Mouse (Mus musculus) stomach, embryonic 16.5 days (tissue): ENCODE results near the gene Tnnc1. TPM values are rescaled to one million over a fixed set of nuclear protein-coding genes. Genes with fewer than 3 reads are reported as not detected.
A peak's percentile ranks its signal among the peaks of the same experiment; 100 is the strongest.

Experiments
- ATAC-seq: fragments of 200-750 bp; cut with Nextera tagmentation; 2 replicates; pipeline ENCODE4 v1.8.0; 2017; ENCODE audit warnings: moderate number of reproducible peaks, moderate TSS enrichment; ENCODE audit not compliant: insufficient read depth, low FRiP score
- H3K27ac ChIP-seq: fragments of 300-500 bp; sonication (generic); 2 replicates; pipeline ENCODE4 v1.5.1; 2014; ENCODE audit warnings: low read length
- H3K27me3 ChIP-seq: fragments of 300-500 bp; sonication (generic); 2 replicates; pipeline ENCODE4 v1.6.1; 2014; ENCODE audit warnings: low read length, control low read depth, mixed read lengths; ENCODE audit not compliant: control insufficient read depth, insufficient read depth
- H3K36me3 ChIP-seq: fragments of 300-500 bp; sonication (generic); 2 replicates; pipeline ENCODE4 v1.6.1; 2014; ENCODE audit warnings: low read length; ENCODE audit not compliant: control insufficient read depth, insufficient read depth
- H3K4me1 ChIP-seq: fragments of 300-500 bp; sonication (generic); 2 replicates; pipeline ENCODE4 v1.6.1; 2014; ENCODE audit warnings: low read length, control low read depth, mixed read lengths; ENCODE audit not compliant: control insufficient read depth, insufficient read depth
- H3K4me2 ChIP-seq: fragments of 300-500 bp; sonication (generic); 2 replicates; pipeline ENCODE4 v1.6.1; 2014; ENCODE audit warnings: low read depth, low read length, mixed read lengths
- H3K4me3 ChIP-seq: fragments of 300-500 bp; sonication (generic); replicated peaks from 2 replicates; pipeline ENCODE4 v1.5.1; 2014; ENCODE audit warnings: mild to moderate bottlenecking, low read length
- H3K9ac ChIP-seq: fragments of 300-500 bp; sonication (generic); 2 replicates; pipeline ENCODE4 v1.6.1; 2014; ENCODE audit warnings: low read length
- H3K9me3 ChIP-seq: fragments of 300-500 bp; sonication (generic); replicated peaks from 2 replicates; pipeline ENCODE4 v1.6.1; 2016; ENCODE audit warnings: low read length, control low read depth; ENCODE audit not compliant: control insufficient read depth
- WGBS: fragments of 180-500 bp; shearing (Covaris S2); extraction: QIAGEN DNeasy Blood & Tissue Kit; methylation state at CpG from one replicate; pipeline ENCODE4 v1.1.7; 2014; 5-methylcytosine and 5-hydroxymethylcytosine counted together
- polyA plus RNA-seq: library from polyadenylated mRNA; unstranded; fragments of >200 nt; fragmentation: Nextera tagmentation; extraction: Ambion mirVana; gene quantifications from 2 replicates; pipeline ENCODE4 v1.2.1, GENCODE M21; 2015

The Tnnc1 gene
- polyA plus RNA-seq, 1 experiment from 2014 or later, result 46.9 TPM

DNA sequence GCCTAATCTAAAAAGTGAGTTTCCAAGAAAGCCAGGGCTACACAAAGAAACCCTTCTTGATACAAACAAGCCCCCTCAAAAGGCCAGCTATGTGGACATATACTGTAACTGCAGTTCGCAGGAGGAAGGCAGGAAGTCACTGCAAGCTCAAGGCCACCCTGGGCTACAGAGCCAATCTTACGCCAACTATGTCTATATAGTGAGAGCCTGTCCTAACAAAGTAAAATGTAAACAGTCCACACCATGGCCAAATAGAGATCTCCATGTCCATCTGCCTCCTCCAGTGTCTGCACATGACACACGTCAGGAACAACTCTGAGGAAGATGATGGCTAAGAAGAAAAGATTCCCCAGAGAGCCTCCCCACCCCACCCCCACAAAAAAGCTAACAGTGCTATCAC lies 8.1 kb upstream of the Tnnc1 start:
- 55% methylated on average over 3 of the region's 3 CpGs for WGBS
- H3K9ac ChIP-seq, result no peak overlapping the region
- H3K27ac ChIP-seq, result no peak overlapping the region
- H3K9me3 ChIP-seq, result no peaks in the 10 kb centered on the region
- H3K4me2 ChIP-seq, result no peak overlapping the region
- no peak overlapping the region for H3K4me3 ChIP-seq
- peaks cover 17% of the 10 kb centered on the region for H3K36me3 ChIP-seq
- H3K27me3 ChIP-seq, result no peaks in the 10 kb centered on the region
- peaks cover 13% of the 10 kb centered on the region for H3K4me1 ChIP-seq
- ATAC-seq, result no peak

DNA sequence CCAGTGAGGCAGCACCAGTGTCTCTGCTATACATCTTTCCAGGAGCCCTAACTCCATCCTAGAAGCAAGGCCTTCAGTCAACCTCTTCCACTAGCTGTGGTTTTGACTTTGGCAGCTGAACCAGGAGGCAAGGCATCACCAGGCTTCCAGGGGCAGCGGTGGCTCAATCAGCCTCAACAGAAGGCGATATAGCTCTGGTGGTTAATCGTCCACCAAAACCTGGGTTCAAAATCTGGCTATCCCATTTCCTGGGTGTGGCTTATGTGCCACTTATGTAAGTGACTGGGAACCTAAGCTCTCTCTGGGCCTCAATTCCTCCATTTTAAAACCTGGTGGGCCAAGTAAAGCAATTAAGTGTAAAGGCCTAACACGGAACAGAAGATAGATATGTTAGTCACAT lies 3.3 kb upstream of the Tnnc1 start:
- peaks cover 12% of the 10 kb centered on the region for H3K36me3 ChIP-seq
- H3K4me1 ChIP-seq, result peaks cover 18% of the 10 kb centered on the region
- H3K27me3 ChIP-seq, result no peaks in the 10 kb centered on the region
- ATAC-seq, result no peak
- peak overlapping the region; percentile 91; the same call in 1 of the 2 replicates for H3K27ac ChIP-seq
- H3K4me2 ChIP-seq, result peak overlapping the region; percentile 94
- no peaks in the 10 kb centered on the region for H3K9me3 ChIP-seq
- 47% methylated on average over 4 of the region's 4 CpGs for WGBS
- H3K4me3 ChIP-seq, result peak overlapping the region; percentile 84
- peak overlapping the region; percentile 94 for H3K9ac ChIP-seq

GRCm38 (mm10) chr14:31205244-31205561 lies 2.9 kb upstream of the Tnnc1 start:
- H3K4me3 ChIP-seq, result peak overlapping the region; percentile 84
- no peaks in the 10 kb centered on the region for H3K27me3 ChIP-seq
- H3K9me3 ChIP-seq, result no peaks in the 10 kb centered on the region
- H3K4me2 ChIP-seq, result peak overlapping the region; percentile 94
- ATAC-seq, result peak; percentile 10; the same call in 1 of the 2 replicates
- H3K36me3 ChIP-seq, result peaks cover 12% of the 10 kb centered on the region
- peaks cover 18% of the 10 kb centered on the region for H3K4me1 ChIP-seq
- WGBS, result 7% methylated on average over 8 of the region's 8 CpGs
- H3K9ac ChIP-seq, result peak overlapping the region; percentile 94
- H3K27ac ChIP-seq, result peak overlapping the region; percentile 91

GRCm38 (mm10) chr14:31205562-31206467 lies 2.3 kb upstream of the Tnnc1 start:
- ATAC-seq, result peak; percentile 57
- peak overlapping the region; percentile 94 for H3K9ac ChIP-seq
- H3K27me3 ChIP-seq, result no peaks in the 10 kb centered on the region
- peak overlapping the region; percentile 94 for H3K4me2 ChIP-seq
- H3K9me3 ChIP-seq, result no peaks in the 10 kb centered on the region
- peaks cover 18% of the 10 kb centered on the region for H3K4me1 ChIP-seq
- H3K27ac ChIP-seq, result peak overlapping the region; percentile 91
- under 1% methylated on average over 39 of the region's 39 CpGs for WGBS
- peak overlapping the region; percentile 84 for H3K4me3 ChIP-seq
- peaks cover 12% of the 10 kb centered on the region for H3K36me3 ChIP-seq

DNA sequence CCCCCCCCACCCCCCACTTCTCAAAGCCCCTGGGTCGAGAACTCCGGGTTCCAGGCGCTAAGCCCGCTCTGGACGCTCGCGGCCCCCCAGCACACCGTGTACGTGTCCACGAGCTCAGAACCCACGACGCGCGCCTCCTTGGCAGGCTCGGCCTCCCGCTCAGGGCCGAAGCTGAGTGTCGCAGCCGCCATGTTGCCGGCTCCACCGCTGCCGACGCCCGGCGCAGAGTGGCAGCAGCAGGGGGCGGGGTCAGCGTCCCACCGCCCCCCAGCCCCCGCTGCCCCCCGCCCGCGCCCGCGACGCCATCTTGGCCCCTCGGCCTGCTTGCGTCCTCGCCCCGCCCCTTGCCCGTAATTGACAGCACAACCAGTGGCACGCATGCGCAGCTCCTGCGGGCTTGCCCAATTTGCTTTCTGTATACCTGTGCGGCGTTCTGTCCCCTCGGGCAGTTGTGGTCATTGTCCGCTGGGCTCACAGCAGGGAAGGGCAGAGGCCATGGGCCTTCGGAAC lies 1.6 kb upstream of the Tnnc1 start:
- Histone ChIP-seq H3K4me3 (peak overlapping the region; percentile 84), H3K36me3 (peaks cover 9% of the 10 kb centered on the region), H3K4me2 (peak overlapping the region; percentile 94), H3K4me1 (peaks cover 18% of the 10 kb centered on the region), H3K9me3 (no peaks in the 10 kb centered on the region), H3K9ac (peak overlapping the region; percentile 94), H3K27ac (peak overlapping the region; percentile 91), H3K27me3 (no peaks in the 10 kb centered on the region)
- 0% methylated on average over 44 of the region's 48 CpGs for WGBS
- ATAC-seq, result peak; percentile 82

- no peak for ATAC-seq
- Histone ChIP-seq H3K9ac (peak overlapping the region; percentile 94), H3K36me3 (peaks cover 6% of the 10 kb centered on the region; the same call in 1 of the 2 replicates), H3K4me3 (peak overlapping the region; percentile 84), H3K4me2 (peak overlapping the region; percentile 94), H3K9me3 (no peaks in the 10 kb centered on the region), H3K4me1 (peaks cover 18% of the 10 kb centered on the region), H3K27ac (peak overlapping the region; percentile 67; the same call in 1 of the 2 replicates), H3K27me3 (no peaks in the 10 kb centered on the region)
- 77% methylated on average over 13 of the region's 13 CpGs for WGBS
These were observed 862 bp upstream of the Tnnc1 start for GRCm38 (mm10) chr14:31207070-31207830.

- no peak for ATAC-seq
- H3K27ac ChIP-seq, result no peak overlapping the region
- no peak overlapping the region for H3K4me2 ChIP-seq
- no peaks in the 10 kb centered on the region for H3K9me3 ChIP-seq
- H3K36me3 ChIP-seq, result no peaks in the 10 kb centered on the region
- 67% methylated on average over 4 of the region's 4 CpGs for WGBS
- H3K4me3 ChIP-seq, result no peak overlapping the region
- H3K27me3 ChIP-seq, result no peaks in the 10 kb centered on the region
- peaks cover 18% of the 10 kb centered on the region for H3K4me1 ChIP-seq
- no peak overlapping the region for H3K9ac ChIP-seq
These were observed 1.0 kb downstream of the Tnnc1 start for GRCm38 (mm10) chr14:31209133-31209557.

- ATAC-seq, result no peak
- no peaks in the 10 kb centered on the region for H3K9me3 ChIP-seq
- no peak overlapping the region for H3K9ac ChIP-seq
- WGBS, result 86% methylated on average over 6 of the region's 6 CpGs
- H3K27ac ChIP-seq, result no peak overlapping the region
- H3K4me2 ChIP-seq, result no peak overlapping the region
- H3K4me3 ChIP-seq, result no peak overlapping the region
- 0 out of 2 replicates have a peak, but pooled peaks cover 7% of the 10 kb centered on the region for H3K4me1 ChIP-seq
- no peaks in the 10 kb centered on the region for H3K36me3 ChIP-seq
- H3K27me3 ChIP-seq, result no peaks in the 10 kb centered on the region
These were observed 3.7 kb downstream of the Tnnc1 start for GRCm38 (mm10) chr14:31211854-31212253.
